Mouse (Mus musculus): ENCODE results near the gene Taok2. TPM values are rescaled to one million over a fixed set of nuclear protein-coding genes. Genes with fewer than 3 reads are reported as not detected.

Gene Taok2
- polyA plus RNA-seq, 1 experiment from 2014 or later = 66.6 TPM

- H3K27me3 ChIP-seq = peaks cover 25% of the 10 kb centered on the region
- peak; percentile 13; the same call in 1 of the 2 replicates for ATAC-seq (ENCODE audit: low FRiP score)
- H3K9me3 ChIP-seq (replicated peaks) = no peaks in the 10 kb centered on the region
- peaks cover 26% of the 10 kb centered on the region for H3K4me1 ChIP-seq
- peak overlapping the region; percentile 91 for H3K27ac ChIP-seq
- peak overlapping the region; percentile 84; the same call in 1 of the 2 replicates for H3K9ac ChIP-seq
- 23% methylated on average over 7 of the region's 7 CpGs for WGBS
- peak overlapping the region; percentile 59; the same call in 1 of the 2 replicates for H3K4me3 ChIP-seq
- H3K36me3 ChIP-seq = no peaks in the 10 kb centered on the region
- peak overlapping the region; percentile 71 for H3K4me2 ChIP-seq (replicated peaks)
These were observed 62.5 kb downstream of the Taok2 start for GRCm38 (mm10) chr7:126821835-126822511.

- H3K27ac ChIP-seq = no peak overlapping the region
- no peak overlapping the region for H3K4me2 ChIP-seq (replicated peaks)
- WGBS = 41% methylated on average over 1 of the region's 1 CpGs
- no peaks in the 10 kb centered on the region for H3K36me3 ChIP-seq
- H3K4me3 ChIP-seq = no peak overlapping the region
- no peaks in the 10 kb centered on the region for H3K9me3 ChIP-seq (replicated peaks)
- H3K4me1 ChIP-seq = peaks cover 12% of the 10 kb centered on the region
- H3K9ac ChIP-seq = no peak overlapping the region
- peaks cover 8% of the 10 kb centered on the region; the same call in 1 of the 2 replicates for H3K27me3 ChIP-seq
- ATAC-seq (ENCODE audit: low FRiP score) = no peak
These were observed 65.7 kb downstream of the Taok2 start for GRCm38 (mm10) chr7:126818818-126819217.

GRCm38 (mm10) chr7:126817595-126817994 lies 66.9 kb downstream of the Taok2 start:
- Histone ChIP-seq H3K9ac (no peak overlapping the region), H3K27me3 (peaks cover 5% of the 10 kb centered on the region; the same call in 1 of the 2 replicates), H3K27ac (no peak overlapping the region), H3K4me1 (peaks cover 7% of the 10 kb centered on the region), H3K4me3 (no peak overlapping the region), H3K36me3 (no peaks in the 10 kb centered on the region), H3K9me3 (replicated peaks) (no peaks in the 10 kb centered on the region), H3K4me2 (replicated peaks) (no peak overlapping the region)
- 90% methylated on average over 7 of the region's 7 CpGs for WGBS
- ATAC-seq (ENCODE audit: low FRiP score) = no peak

- WGBS = 88% methylated on average over 8 of the region's 8 CpGs
- Histone ChIP-seq H3K36me3 (no peaks in the 10 kb centered on the region), H3K9ac (no peak overlapping the region), H3K27me3 (no peaks in the 10 kb centered on the region), H3K4me1 (no peaks in the 10 kb centered on the region), H3K9me3 (replicated peaks) (no peaks in the 10 kb centered on the region), H3K4me2 (replicated peaks) (no peak overlapping the region), H3K27ac (no peak overlapping the region), H3K4me3 (no peak overlapping the region)
- no peak for ATAC-seq (ENCODE audit: low FRiP score)
These were observed 68.0 kb downstream of the Taok2 start for GRCm38 (mm10) chr7:126816494-126816893.

- no peak overlapping the region for H3K4me2 ChIP-seq (replicated peaks)
- no peaks in the 10 kb centered on the region for H3K27me3 ChIP-seq
- 52% methylated on average over 8 of the region's 8 CpGs for WGBS
- no peaks in the 10 kb centered on the region for H3K4me1 ChIP-seq
- H3K9me3 ChIP-seq (replicated peaks) = no peaks in the 10 kb centered on the region
- H3K9ac ChIP-seq = no peak overlapping the region
- no peak overlapping the region for H3K4me3 ChIP-seq
- ATAC-seq (ENCODE audit: low FRiP score) = no peak
- H3K27ac ChIP-seq = no peak overlapping the region
- no peaks in the 10 kb centered on the region for H3K36me3 ChIP-seq
These were observed 68.7 kb downstream of the Taok2 start for GRCm38 (mm10) chr7:126815726-126816222.

Other genes starting within 250 kb of the Taok2 start
- 27.3 and 40.6 TPM in 2 replicates for gene Sgf29, start 235.4 kb downstream of the Taok2 start, polyA plus RNA-seq (2016; fragmentation: Nextera tagmentation; extraction: Ambion mirVana)
- 0.65 and 1.4 TPM in 2 replicates for gene Sult1a1, start 208.3 kb downstream of the Taok2 start, polyA plus RNA-seq (2016; fragmentation: Nextera tagmentation; extraction: Ambion mirVana)
- gene Bola2, start 189.3 kb downstream of the Taok2 start, polyA plus RNA-seq (2016; fragmentation: Nextera tagmentation; extraction: Ambion mirVana) = 121 and 147 TPM in 2 replicates
- 15.3 and 17.1 TPM in 2 replicates for gene Slx1b, start 188.9 kb downstream of the Taok2 start, polyA plus RNA-seq (2016; fragmentation: Nextera tagmentation; extraction: Ambion mirVana)
- 53.6 and 56.9 TPM in 2 replicates for gene Coro1a, start 176.9 kb downstream of the Taok2 start, polyA plus RNA-seq (2016; fragmentation: Nextera tagmentation; extraction: Ambion mirVana)
- gene Mapk3, start 125.1 kb downstream of the Taok2 start, polyA plus RNA-seq (2016; fragmentation: Nextera tagmentation; extraction: Ambion mirVana) = 63.6 and 67.8 TPM in 2 replicates
- gene Gdpd3, start 118.4 kb downstream of the Taok2 start, polyA plus RNA-seq (2016; fragmentation: Nextera tagmentation; extraction: Ambion mirVana) = 1.4 TPM in 2 replicates
- 140 and 144 TPM in 2 replicates for gene Ypel3, start 107.7 kb downstream of the Taok2 start, polyA plus RNA-seq (2016; fragmentation: Nextera tagmentation; extraction: Ambion mirVana)
- 0.48 and 1.1 TPM in 2 replicates for gene Tbx6, start 103.2 kb downstream of the Taok2 start, polyA plus RNA-seq (2016; fragmentation: Nextera tagmentation; extraction: Ambion mirVana)
- gene Ppp4c, start 92.2 kb downstream of the Taok2 start, polyA plus RNA-seq (2016; fragmentation: Nextera tagmentation; extraction: Ambion mirVana) = 286 and 294 TPM in 2 replicates
- gene Fam57b, start 87.0 kb downstream of the Taok2 start, polyA plus RNA-seq (2016; fragmentation: Nextera tagmentation; extraction: Ambion mirVana) = 23.7 and 24.9 TPM in 2 replicates
- gene 4930451I11Rik, start 53.1 kb downstream of the Taok2 start, polyA plus RNA-seq (2016; fragmentation: Nextera tagmentation; extraction: Ambion mirVana) = not detected in 2 replicates
- 4.3 and 4.4 TPM in 2 replicates for gene Doc2a, start 37.3 kb downstream of the Taok2 start, polyA plus RNA-seq (2016; fragmentation: Nextera tagmentation; extraction: Ambion mirVana)
- 30.5 and 35.4 TPM in 2 replicates for gene Hirip3, start 22.7 kb downstream of the Taok2 start, polyA plus RNA-seq (2016; fragmentation: Nextera tagmentation; extraction: Ambion mirVana)
- 89.0 and 92.6 TPM in 2 replicates for gene Ino80e, start 22.3 kb downstream of the Taok2 start, polyA plus RNA-seq (2016; fragmentation: Nextera tagmentation; extraction: Ambion mirVana)
- 21.8 and 23.0 TPM in 2 replicates for gene Tmem219, start 38.2 kb upstream of the Taok2 start, polyA plus RNA-seq (2016; fragmentation: Nextera tagmentation; extraction: Ambion mirVana)
- gene Kctd13, start 44.2 kb upstream of the Taok2 start, polyA plus RNA-seq (2016; fragmentation: Nextera tagmentation; extraction: Ambion mirVana) = 58.1 and 59.3 TPM in 2 replicates
- gene Asphd1, start 64.9 kb upstream of the Taok2 start, polyA plus RNA-seq (2016; fragmentation: Nextera tagmentation; extraction: Ambion mirVana) = 3.4 and 4.1 TPM in 2 replicates
- 13.3 and 18.2 TPM in 2 replicates for gene Sez6l2, start 65.9 kb upstream of the Taok2 start, polyA plus RNA-seq (2016; fragmentation: Nextera tagmentation; extraction: Ambion mirVana)
- gene Cdipt, start 91.2 kb upstream of the Taok2 start, polyA plus RNA-seq (2016; fragmentation: Nextera tagmentation; extraction: Ambion mirVana) = 87.8 and 93.5 TPM in 2 replicates
- gene Cdiptos, start 91.4 kb upstream of the Taok2 start, polyA plus RNA-seq (2016; fragmentation: Nextera tagmentation; extraction: Ambion mirVana) = 0.92 and 1.4 TPM in 2 replicates
- gene Mvp, start 129.9 kb upstream of the Taok2 start, polyA plus RNA-seq (2016; fragmentation: Nextera tagmentation; extraction: Ambion mirVana) = 6.8 and 7.2 TPM in 2 replicates
- gene Pagr1b, start 131.8 kb upstream of the Taok2 start, polyA plus RNA-seq (2016; fragmentation: Nextera tagmentation; extraction: Ambion mirVana) = 0.72 and 1.3 TPM in 2 replicates
- 46.6 and 51.6 TPM in 2 replicates for gene Pagr1a, start 132.6 kb upstream of the Taok2 start, polyA plus RNA-seq (2016; fragmentation: Nextera tagmentation; extraction: Ambion mirVana)
- 63.8 and 69.6 TPM in 2 replicates for gene Gm42742, start 136.4 kb upstream of the Taok2 start, polyA plus RNA-seq (2016; fragmentation: Nextera tagmentation; extraction: Ambion mirVana)
- gene Prrt2, start 136.5 kb upstream of the Taok2 start, polyA plus RNA-seq (2016; fragmentation: Nextera tagmentation; extraction: Ambion mirVana) = 7.1 and 9.6 TPM in 2 replicates
- gene Maz, start 142.3 kb upstream of the Taok2 start, polyA plus RNA-seq (2016; fragmentation: Nextera tagmentation; extraction: Ambion mirVana) = 117 and 119 TPM in 2 replicates
- gene Kif22, start 157.8 kb upstream of the Taok2 start, polyA plus RNA-seq (2016; fragmentation: Nextera tagmentation; extraction: Ambion mirVana) = 85.3 and 86.9 TPM in 2 replicates
- not detected in 2 replicates for gene Zg16, start 202.6 kb upstream of the Taok2 start, polyA plus RNA-seq (2016; fragmentation: Nextera tagmentation; extraction: Ambion mirVana)
- gene AI467606, start 206.7 kb upstream of the Taok2 start, polyA plus RNA-seq (2016; fragmentation: Nextera tagmentation; extraction: Ambion mirVana) = 1.0 and 1.2 TPM in 2 replicates
- 0.80 and 1.9 TPM in 2 replicates for gene Qprt, start 237.5 kb upstream of the Taok2 start, polyA plus RNA-seq (2016; fragmentation: Nextera tagmentation; extraction: Ambion mirVana)